Mouse (Mus musculus) hindbrain, postnatal 0 days (tissue): ENCODE results near the gene Abca8b. TPM values are rescaled to one million over a fixed set of nuclear protein-coding genes. Genes with fewer than 3 reads are reported as not detected.
"Not testable (repeated sequence)": the region's sequence is repeated elsewhere in the genome, so short reads cannot be mapped to it uniquely, and the experiment has no call there.

Experiments used
- ATAC-seq: fragments of 200-750 bp; cut with Nextera tagmentation; 2 replicates; pipeline ENCODE4 v1.8.0; 2017; ENCODE audit warnings: mild to moderate bottlenecking, moderate TSS enrichment, moderate library complexity
- DNase-seq: peaks from one replicate; pipeline ENCODE4 v3.0.0-alpha.2; 2015; ENCODE audit warnings: low spot score
- H3K27ac ChIP-seq: fragments of 300-500 bp; sonication (generic); 2 replicates; pipeline ENCODE4 v1.5.1; 2014; ENCODE audit warnings: mild to moderate bottlenecking
- H3K27me3 ChIP-seq: fragments of 300-500 bp; sonication (generic); 2 replicates; pipeline ENCODE4 v1.6.1; 2014; ENCODE audit warnings: low read length, mixed read lengths; ENCODE audit not compliant: insufficient read depth
- H3K36me3 ChIP-seq: fragments of 300-500 bp; sonication (generic); 2 replicates; pipeline ENCODE4 v1.6.1; 2014; ENCODE audit warnings: low read length, mixed read lengths; ENCODE audit not compliant: insufficient read depth
- H3K4me1 ChIP-seq: fragments of 300-500 bp; sonication (generic); 2 replicates; pipeline ENCODE4 v1.6.1; 2014; ENCODE audit warnings: antibody characterized with exemption, low read length, mixed read lengths; ENCODE audit not compliant: insufficient read depth
- H3K4me2 ChIP-seq: fragments of 300-500 bp; sonication (generic); 2 replicates; pipeline ENCODE4 v1.6.1; 2014; ENCODE audit warnings: low read depth, mild to moderate bottlenecking, low read length, moderate library complexity, mixed read lengths
- H3K4me3 ChIP-seq: fragments of 300-500 bp; sonication (generic); 2 replicates; pipeline ENCODE4 v1.5.1; 2014; ENCODE audit warnings: low read length
- H3K9ac ChIP-seq: fragments of 300-500 bp; sonication (generic); replicated peaks from 2 replicates; pipeline ENCODE4 v1.6.1; 2014; ENCODE audit warnings: mild to moderate bottlenecking, low read length, moderate library complexity, mixed read lengths
- H3K9me3 ChIP-seq: fragments of 300-500 bp; sonication (generic); 2 replicates; pipeline ENCODE4 v1.6.1; 2016; ENCODE audit warnings: low read length, mixed read lengths
- CTCF ChIP-seq: IDR thresholded peaks from 2 replicates; pipeline ENCODE4 v1.5.1; 2016; ENCODE audit warnings: antibody characterized with exemption, control low read depth, low read depth
- WGBS: fragments of 180-500 bp; shearing (Covaris S2); extraction: QIAGEN DNeasy Blood & Tissue Kit; methylation state at CpG from one replicate; pipeline ENCODE4 v1.1.7; 2014; 5-methylcytosine and 5-hydroxymethylcytosine counted together
- polyA plus RNA-seq: library from polyadenylated mRNA; unstranded; fragments of >200 nt; fragmentation: Nextera tagmentation; extraction: Ambion mirVana; gene quantifications from 2 replicates; pipeline ENCODE4 v1.2.1, GENCODE M21; 2015
- total RNA-seq: library from RNA; depleted of rRNA; stranded (reverse); fragments of >200 nt; gene quantifications from 2 replicates; pipeline ENCODE4 v1.2.3, GENCODE M21; 2014

Gene Abca8b
- total and polyA plus RNA-seq, 2 experiments from 2014 or later: 1.0 to 3.0 TPM

- Histone ChIP-seq H3K27me3 (no peaks in the 10 kb centered on the region), H3K9ac (no peak overlapping the region), H3K36me3 (no peaks in the 10 kb centered on the region), H3K27ac (no peak overlapping the region), H3K4me3 (no peak overlapping the region), H3K4me1 (no peaks in the 10 kb centered on the region), H3K4me2 (no peak overlapping the region), H3K9me3 (no peaks in the 10 kb centered on the region)
- WGBS: 71% methylated on average over 3 of the region's 3 CpGs
- no peak for TF ChIP-seq CTCF
- DNase-seq (no peak), ATAC-seq (no peak)
Observed at GRCm38 (mm10) chr11:109922236-109922635, 73.4 kb downstream of the Abca8b start.

- no peak for TF ChIP-seq CTCF
- Histone ChIP-seq H3K4me2 (no peak overlapping the region), H3K27me3 (no peaks in the 10 kb centered on the region), H3K9me3 (no peaks in the 10 kb centered on the region), H3K9ac (no peak overlapping the region), H3K27ac (no peak overlapping the region), H3K4me3 (no peak overlapping the region), H3K4me1 (no peaks in the 10 kb centered on the region), H3K36me3 (no peaks in the 10 kb centered on the region)
- DNase-seq: no peak
- WGBS: 88% methylated on average over 2 of the region's 2 CpGs
- ATAC-seq: no peak
Observed at GRCm38 (mm10) chr11:109919480-109919879, 76.2 kb downstream of the Abca8b start.

- H3K4me1 ChIP-seq: no peaks in the 10 kb centered on the region
- no peak overlapping the region for H3K4me3 ChIP-seq
- no peak overlapping the region for H3K9ac ChIP-seq
- WGBS: 91% methylated on average over 10 of the region's 10 CpGs
- no peak overlapping the region for H3K4me2 ChIP-seq
- TF ChIP-seq CTCF: no peak
- DNase-seq: no peak
- no peaks in the 10 kb centered on the region for H3K36me3 ChIP-seq
- no peak for ATAC-seq
- H3K27ac ChIP-seq: no peak overlapping the region
- no peaks in the 10 kb centered on the region for H3K9me3 ChIP-seq
- H3K27me3 ChIP-seq: no peaks in the 10 kb centered on the region
Observed at GRCm38 (mm10) chr11:109916654-109917053, 79.0 kb downstream of the Abca8b start.

- DNase-seq, H3K9me3 ChIP-seq, H3K4me3 ChIP-seq, H3K36me3 ChIP-seq, H3K27ac ChIP-seq, H3K4me2 ChIP-seq, H3K9ac ChIP-seq, H3K4me1 ChIP-seq, ATAC-seq, H3K27me3 ChIP-seq: not testable (repeated sequence)
- 90% methylated on average over 8 of the region's 8 CpGs for WGBS
Observed at GRCm38 (mm10) chr11:109913156-109913555, 82.5 kb downstream of the Abca8b start.

GRCm38 (mm10) chr11:109912118-109912517 lies 83.5 kb downstream of the Abca8b start:
- H3K36me3 ChIP-seq, H3K4me3 ChIP-seq, H3K4me2 ChIP-seq, H3K27me3 ChIP-seq, DNase-seq, ATAC-seq, H3K9ac ChIP-seq, H3K4me1 ChIP-seq, H3K27ac ChIP-seq, H3K9me3 ChIP-seq: not testable (repeated sequence)
- WGBS: 81% methylated on average over 1 of the region's 1 CpGs

GRCm38 (mm10) chr11:109909801-109910200 lies 85.8 kb downstream of the Abca8b start:
- H3K27ac ChIP-seq: no peak overlapping the region
- H3K4me2 ChIP-seq: no peak overlapping the region
- no peak for TF ChIP-seq CTCF
- no peak overlapping the region for H3K9ac ChIP-seq
- DNase-seq (no peak), ATAC-seq (no peak)
- H3K9me3 ChIP-seq: no peaks in the 10 kb centered on the region
- no peaks in the 10 kb centered on the region for H3K4me1 ChIP-seq
- no peaks in the 10 kb centered on the region for H3K36me3 ChIP-seq
- 65% methylated on average over 2 of the region's 2 CpGs for WGBS
- no peak overlapping the region for H3K4me3 ChIP-seq
- H3K27me3 ChIP-seq: no peaks in the 10 kb centered on the region

GRCm38 (mm10) chr11:109908207-109909031 lies 87.2 kb downstream of the Abca8b start:
- H3K4me3 ChIP-seq: no peak overlapping the region
- H3K27me3 ChIP-seq: no peaks in the 10 kb centered on the region
- WGBS: 75% methylated on average over 10 of the region's 10 CpGs
- H3K27ac ChIP-seq: no peak overlapping the region
- ATAC-seq (no peak), DNase-seq (no peak)
- no peak overlapping the region for H3K9ac ChIP-seq
- no peak overlapping the region for H3K4me2 ChIP-seq
- TF ChIP-seq CTCF: no peak
- H3K36me3 ChIP-seq: no peaks in the 10 kb centered on the region
- no peaks in the 10 kb centered on the region for H3K9me3 ChIP-seq
- no peaks in the 10 kb centered on the region for H3K4me1 ChIP-seq
